Mouse (Mus musculus) CH12.LX (cell line): ENCODE results near the gene Arl8a.

Experiments
- CTCF ChIP-seq, 2 experiments: IDR thresholded peaks in 1 of 2; conservative IDR thresholded peaks in 1 of 2; 2 replicates each; pipeline ENCODE4 v1.5.1; 2011 to 2012; ENCODE audit warnings: low read depth in 2 of 2, low read length in 2 of 2, improper control_type of control experiment in 1 of 2, inconsistent platforms in 1 of 2, mild to moderate bottlenecking in 1 of 2, moderate library complexity in 1 of 2
- HCFC1 ChIP-seq: IDR thresholded peaks from 2 replicates; pipeline ENCODE4 v1.6.1; 2012; ENCODE audit warnings: low read depth, mild to moderate bottlenecking, inconsistent platforms, low read length, improper control_type of control experiment
- POLR2A ChIP-seq: IDR thresholded peaks from 2 replicates; pipeline ENCODE4 v1.6.1; 2011; ENCODE audit warnings: low read depth, mild to moderate bottlenecking, improper control_type of control experiment, low read length
- UBTF ChIP-seq: IDR thresholded peaks from 2 replicates; pipeline ENCODE4 v1.6.1; 2012; ENCODE audit warnings: low read depth, mild to moderate bottlenecking, inconsistent platforms, low read length, improper control_type of control experiment, moderate library complexity

- TF ChIP-seq CTCF (conservative IDR thresholded peaks at IDR 0.05 in 1 of 2, IDR thresholded peaks at IDR 0.05 in 1 of 2; ENCODE audit: low read depth in 2 of 2, low read length in 2 of 2), result no peak
- TF ChIP-seq POLR2A, result no peak
- TF ChIP-seq UBTF, result no peak
- no peak for TF ChIP-seq HCFC1
Measured at GRCm38 (mm10) chr1:135158633-135159032, 12.0 kb downstream of the Arl8a start.
